Comparison of ENCODE assay signal across 16 mouse cellular contexts in genomic region chr16:55798845-55799244, GRCm38 (mm10). TPM values are rescaled to one million over a fixed set of nuclear protein-coding genes. Genes with fewer than 3 reads are reported as not detected.
DNase-seq lines count a peak whose midpoint lies in the region; ATAC-seq lines count a peak whose summit lies in the region.
"Had no signal": no experiment of that assay in that cellular context is flagged by ENCODE, and none has a peak within 500 bp of the region (broad histone marks: within the 10 kb centered on the region; RNA-seq: fewer than 3 reads in every experiment).

No protein-coding gene starts in this region.

- no peaks in the 10 kb centered on the region for H3K36me3 ChIP-seq in forebrain, embryonic 16.5 days (ENCODE audit: control insufficient read depth, insufficient read depth)
- H3K36me3 ChIP-seq: hindbrain, embryonic 13.5 days had no signal

- no peaks in the 10 kb centered on the region for H3K9me3 ChIP-seq in forebrain, embryonic 16.5 days (ENCODE audit: control insufficient read depth, low read length)
- H3K9me3 ChIP-seq: hindbrain, embryonic 13.5 days had no signal

- ATAC-seq in common myeloid progenitor, adult 5-6 weeks (replicated peaks; ENCODE audit: low read depth, poor library complexity, severe bottlenecking) = peak; percentile 84
- no peak for ATAC-seq in forebrain, embryonic 16.5 days
- ATAC-seq: forebrain, postnatal 0 days had no signal

- no peak overlapping the region for H3K9ac ChIP-seq in forebrain, embryonic 16.5 days (replicated peaks; ENCODE audit: low read depth, low read length)
- H3K9ac ChIP-seq: forebrain, postnatal 0 days; hindbrain, embryonic 13.5 days; liver, embryonic 14.5 days had no signal

- 87% methylated on average over 7 of the region's 7 CpGs for WGBS in forebrain, embryonic 16.5 days

- peak; percentile 25 for DNase-seq in adrenal gland, adult 2 months
- no peak for DNase-seq in adrenal gland, postnatal 36 days
- DNase-seq in 3T3-L1 (ENCODE audit: low read depth, low spot score) = peak; percentile 49
- peak; percentile 53 for DNase-seq in lung, postnatal 25 days (ENCODE audit: low spot score)
- DNase-seq in c-Kit-positive CD71-positive TER-119-positive erythroid progenitor cells, embryonic 14.5 days (ENCODE audit: low spot score) = no peak
- DNase-seq in urinary bladder, postnatal 14 days (ENCODE audit: low spot score) = no peak
- DNase-seq: cerebellum, adult 18-20 months; embryo, embryonic 11 days; forebrain, postnatal 0 days; gastrocnemius, postnatal 10 days; kidney, adult 11 months; midbrain, embryonic 14.5 days had no signal

- no peaks in the 10 kb centered on the region for H3K4me1 ChIP-seq in forebrain, embryonic 16.5 days (replicated peaks; ENCODE audit: control insufficient read depth, insufficient read depth, low read length)
- H3K4me1 ChIP-seq: hindbrain, embryonic 13.5 days had no signal

- no peak overlapping the region for H3K27ac ChIP-seq in forebrain, embryonic 16.5 days (ENCODE audit: low read length)
- H3K27ac ChIP-seq: hindbrain, embryonic 13.5 days; liver, embryonic 14.5 days had no signal

- no peaks in the 10 kb centered on the region for H3K27me3 ChIP-seq in forebrain, embryonic 16.5 days (replicated peaks; ENCODE audit: control insufficient read depth, insufficient read depth, low read length)
- H3K27me3 ChIP-seq: hindbrain, embryonic 13.5 days had no signal

- no peak overlapping the region for H3K4me3 ChIP-seq in forebrain, embryonic 16.5 days (replicated peaks; ENCODE audit: low read length)
- H3K4me3 ChIP-seq: hindbrain, embryonic 13.5 days had no signal

- H3K4me2 ChIP-seq in forebrain, embryonic 16.5 days (ENCODE audit: low read length) = no peak overlapping the region
- H3K4me2 ChIP-seq: hindbrain, embryonic 13.5 days had no signal

RNA-seq across cellular contexts. Expression of gene Nfkbiz, which starts 39.9 kb away (rescaled TPM):
- 1 to 10 TPM; 4.8 to 5.3 TPM for total RNA-seq in adrenal gland, adult 2 months (2021)
- polyA plus RNA-seq in adrenal gland, adult 2 months (2012; rRNA removed) = 6.0 and 7.3 TPM in 2 replicates
- total RNA-seq in adrenal gland, postnatal 36 days (2021) = 1 to 10 TPM; 4.6 to 5.6 TPM
- 25.9 and 26.7 TPM in 2 replicates for total RNA-seq in common myeloid progenitor, adult 5-6 weeks (2017)
- polyA plus RNA-seq in forebrain, embryonic 16.5 days (2015; fragmentation: Nextera tagmentation; extraction: Ambion mirVana) = 1.3 and 1.6 TPM in 2 replicates

Comparison
In these comparisons a context has a peak if more than half of its experiments do, and no peak if none do; other contexts are left out.
1. DNase-seq: peak in adrenal gland, adult 2 months (single experiment), 3T3-L1 (single experiment) and lung, postnatal 25 days (single experiment); none in adrenal gland, postnatal 36 days (0 of 2), c-Kit-positive CD71-positive TER-119-positive erythroid progenitor cells, embryonic 14.5 days (single experiment) and urinary bladder, postnatal 14 days (single experiment).